Mouse (Mus musculus) lung, adult 2 months (tissue): ENCODE results near the gene Trat1.

ENCODE experiments used
- CTCF ChIP-seq: fragments of 200-500 bp; IDR thresholded peaks from 2 replicates; pipeline ENCODE4 v1.5.1; 2011; ENCODE audit warnings: mild to moderate bottlenecking, low read length, control low read depth; ENCODE audit not compliant: insufficient read depth
- POLR2A ChIP-seq: fragments of 200-500 bp; IDR thresholded peaks from 2 replicates; pipeline ENCODE4 v1.6.1; 2011; ENCODE audit warnings: low read depth, mild to moderate bottlenecking, control low read depth, low read length, borderline replicate concordance; ENCODE audit errors: extremely low read depth

- TF ChIP-seq CTCF (no peak), POLR2A (no peak)
Observed at GRCm38 (mm10) chr16:48805412-48805811, 33.6 kb upstream of the Trat1 start.
